In the genomic region with DNA sequence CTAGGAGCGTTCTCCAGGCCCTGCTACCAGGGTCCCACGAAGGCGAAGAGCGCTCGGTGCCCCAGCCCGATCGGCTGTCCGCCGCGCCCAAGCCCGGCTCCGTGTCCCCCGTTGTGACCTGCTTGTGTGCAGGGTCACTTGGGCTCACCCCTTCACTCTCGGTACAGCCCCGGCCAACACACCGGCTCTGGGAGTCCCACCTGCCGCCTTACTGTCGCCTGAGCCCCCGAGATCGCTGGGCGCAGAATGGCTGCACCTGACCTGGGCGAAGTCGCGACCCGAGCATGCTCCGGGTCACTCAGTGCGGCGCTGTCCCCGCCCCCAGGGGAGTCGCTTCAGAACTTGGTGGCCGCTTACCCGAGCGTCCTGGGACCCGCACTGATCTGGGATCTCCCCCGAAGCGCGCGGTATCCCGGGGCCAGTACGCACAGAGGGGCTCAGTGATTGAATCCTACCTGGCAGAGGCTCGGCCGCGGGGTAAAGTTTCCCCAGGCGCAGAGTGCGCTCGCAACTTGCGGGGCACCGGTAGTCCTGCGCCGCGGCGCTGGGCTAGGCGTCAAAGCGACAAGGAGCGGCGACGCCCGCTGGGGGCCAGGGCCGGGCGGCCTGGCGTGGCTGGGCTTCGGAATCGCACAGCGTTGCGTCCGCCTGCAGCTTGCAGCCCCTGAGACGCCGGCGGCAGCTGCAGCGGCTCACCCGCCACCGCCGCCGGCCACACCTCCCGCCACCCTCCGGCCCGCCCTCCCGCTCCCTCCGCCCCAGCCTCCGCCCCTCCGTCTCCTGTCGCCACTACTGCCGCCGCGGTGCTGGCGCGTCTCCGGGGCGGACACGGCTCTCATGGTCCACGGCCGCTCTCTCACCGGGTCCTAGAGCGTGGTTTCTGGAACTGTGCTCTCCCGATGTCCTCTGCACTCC, we compare ENCODE assay signal across 8 mouse cellular contexts. TPM values are rescaled to one million over a fixed set of nuclear protein-coding genes. Genes with fewer than 3 reads are reported as not detected.
DNase-seq lines count a peak whose midpoint lies in the region; ATAC-seq lines count a peak whose summit lies in the region.

Tspan18 (minus strand) TSS at position 689 of the 915 bp plus-strand sequence.

- no peaks in the 10 kb centered on the region for H3K9me3 ChIP-seq in limb, embryonic 10.5 days (replicated peaks)
- H3K9me3 ChIP-seq in midbrain, embryonic 11.5 days (ENCODE audit: control insufficient read depth, low read length) = no peaks in the 10 kb centered on the region

- H3K27me3 ChIP-seq in limb, embryonic 10.5 days (ENCODE audit: low read depth, poor library complexity, severe bottlenecking) = peaks cover 32% of the 10 kb centered on the region
- H3K27me3 ChIP-seq in midbrain, embryonic 11.5 days (ENCODE audit: control insufficient read depth, insufficient read depth, low read length) = no peaks in the 10 kb centered on the region

- H3K4me3 ChIP-seq in limb, embryonic 10.5 days = peak within 1 kb of the TSS; percentile 73
- H3K4me3 ChIP-seq in midbrain, embryonic 11.5 days (ENCODE audit: low read depth, low read length) = peak within 1 kb of the TSS; percentile 76

- peak within 1 kb of the TSS; percentile 98 for H3K4me2 ChIP-seq in midbrain, embryonic 11.5 days

- H3K4me1 ChIP-seq in limb, embryonic 10.5 days = peaks cover 31% of the 10 kb centered on the region
- peaks cover 26% of the 10 kb centered on the region for H3K4me1 ChIP-seq in midbrain, embryonic 11.5 days (ENCODE audit: control insufficient read depth, insufficient read depth, low read length)

- peak within 1 kb of the TSS; percentile 82 for H3K27ac ChIP-seq in limb, embryonic 10.5 days
- peak within 1 kb of the TSS; percentile 65 for H3K27ac ChIP-seq in midbrain, embryonic 11.5 days (ENCODE audit: low read depth, low read length)

- no peaks in the 10 kb centered on the region for H3K36me3 ChIP-seq in limb, embryonic 10.5 days
- H3K36me3 ChIP-seq in midbrain, embryonic 11.5 days (ENCODE audit: control insufficient read depth, insufficient read depth, low read length) = no peaks in the 10 kb centered on the region

- WGBS in limb, embryonic 10.5 days = under 1% methylated on average over 95 of the region's 95 CpGs
- under 1% methylated on average over 82 of the region's 95 CpGs for WGBS in midbrain, embryonic 11.5 days

- peak within 1 kb of the TSS; percentile 86 for H3K9ac ChIP-seq in midbrain, embryonic 11.5 days (ENCODE audit: low read length)

- DNase-seq in adrenal gland, adult 2 months = peak; percentile 90
- DNase-seq in gastrocnemius, postnatal 25 days = peak; percentile 79
- DNase-seq in induced T-regulatory cell, adult 2 months (ENCODE audit: low read depth) = peak; percentile 71
- peak; percentile 88 for DNase-seq in limb, embryonic 10.5 days (ENCODE audit: low spot score)
- DNase-seq in midbrain, embryonic 11.5 days (ENCODE audit: low spot score, missing footprints) = peak; percentile 97
- DNase-seq in spleen, adult 12 weeks (ENCODE audit: low spot score) = peak; percentile 23
- no peak for DNase-seq in adipocyte (ENCODE audit: low spot score)

- ATAC-seq in common myeloid progenitor, adult 5-6 weeks (replicated peaks; ENCODE audit: low read depth, poor library complexity, severe bottlenecking) = peak; percentile 85
- ATAC-seq in midbrain, embryonic 11.5 days (ENCODE audit: low FRiP score) = peak; percentile 88

RNA-seq across cellular contexts. Expression of gene Tspan18, which starts in this region (rescaled TPM):
- total RNA-seq in adrenal gland, adult 2 months (2021) = 10 to 100 TPM; 48.1 to 57.7 TPM
- 156 and 192 TPM in 2 replicates for polyA plus RNA-seq in adrenal gland, adult 2 months (2012; rRNA removed)
- 0.24 and 1.1 TPM in 2 replicates for total RNA-seq in common myeloid progenitor, adult 5-6 weeks (2017)
- total RNA-seq in gastrocnemius, postnatal 25 days (2021) = 1 to 10 TPM; 3.8 TPM
- polyA plus RNA-seq in limb, embryonic 10.5 days (2016; fragmentation: Nextera tagmentation; extraction: Ambion mirVana) = 9.9 and 13.4 TPM in 2 replicates
- polyA plus RNA-seq in midbrain, embryonic 11.5 days (2014; fragmentation: Nextera tagmentation; extraction: Ambion mirVana) = 47.9 and 48.7 TPM in 2 replicates

Comparison
In these comparisons a context has a peak if more than half of its experiments do, and no peak if none do; other contexts are left out.
1. RNA of gene Tspan18 (total RNA-seq): 48.1 to 57.7 TPM in adrenal gland, adult 2 months; 3.8 TPM in gastrocnemius, postnatal 25 days and 0.24 to 1.1 TPM in common myeloid progenitor, adult 5-6 weeks; every median in the first group is over 10 times any median in the second.